Mouse (Mus musculus) heart, adult 2 months (tissue): Measurements from ENCODE around the gene Olfr71.

Experiments
- CTCF ChIP-seq: fragments of 200-600 bp; IDR thresholded peaks from 2 replicates; pipeline ENCODE4 v1.8.1; 2022; ENCODE audit warnings: antibody characterized with exemption, mild to moderate bottlenecking, moderate library complexity
- EP300 ChIP-seq: fragments of 200-500 bp; IDR thresholded peaks from 2 replicates; pipeline ENCODE4 v1.6.1; 2011; ENCODE audit warnings: low read depth, low read length, control low read depth; ENCODE audit not compliant: insufficient read depth

DNA sequence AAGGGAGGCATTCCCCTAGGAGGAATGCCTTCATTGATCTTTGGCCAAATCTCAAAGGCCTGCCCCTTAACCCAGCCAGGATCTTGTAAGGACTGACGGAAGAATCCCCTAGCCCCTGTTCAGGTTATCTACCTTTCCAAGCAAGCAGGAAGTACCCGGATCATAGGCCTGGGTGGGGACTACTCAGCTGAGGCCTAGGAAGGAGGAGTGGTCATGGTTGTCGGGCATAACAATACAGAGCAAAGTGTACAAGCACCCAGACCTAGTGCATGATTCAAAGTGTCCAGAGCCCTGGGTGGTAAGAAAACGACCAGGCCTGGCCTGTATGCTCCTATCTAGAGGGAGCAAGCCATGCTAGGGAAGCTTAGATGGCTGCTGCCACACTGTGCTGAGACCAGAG lies 34.4 kb downstream of the Olfr71 start:
- TF ChIP-seq EP300: no peak
- no peak for TF ChIP-seq CTCF
